Mouse (Mus musculus) mouse embryonic stem cell (cell line): ENCODE data around the gene Rab43.

Experiments
- in situ Hi-C, 2 experiments: fragments of 300-500 bp; cut with MboI; formaldehyde crosslinking; loops; 1 replicate in 1 of 2; 3 replicates in 1 of 2; pipeline ENCODE4 v1.14.3; 2019 to 2020; ENCODE audit warnings: low sequenced_read_pairs in 2 of 2, low pct_unique_long_range_greater_than_20kb in 1 of 2, mixed read lengths in 1 of 2; ENCODE audit not compliant: unreplicated experiment in 1 of 2

Rab43 gene

DNA sequence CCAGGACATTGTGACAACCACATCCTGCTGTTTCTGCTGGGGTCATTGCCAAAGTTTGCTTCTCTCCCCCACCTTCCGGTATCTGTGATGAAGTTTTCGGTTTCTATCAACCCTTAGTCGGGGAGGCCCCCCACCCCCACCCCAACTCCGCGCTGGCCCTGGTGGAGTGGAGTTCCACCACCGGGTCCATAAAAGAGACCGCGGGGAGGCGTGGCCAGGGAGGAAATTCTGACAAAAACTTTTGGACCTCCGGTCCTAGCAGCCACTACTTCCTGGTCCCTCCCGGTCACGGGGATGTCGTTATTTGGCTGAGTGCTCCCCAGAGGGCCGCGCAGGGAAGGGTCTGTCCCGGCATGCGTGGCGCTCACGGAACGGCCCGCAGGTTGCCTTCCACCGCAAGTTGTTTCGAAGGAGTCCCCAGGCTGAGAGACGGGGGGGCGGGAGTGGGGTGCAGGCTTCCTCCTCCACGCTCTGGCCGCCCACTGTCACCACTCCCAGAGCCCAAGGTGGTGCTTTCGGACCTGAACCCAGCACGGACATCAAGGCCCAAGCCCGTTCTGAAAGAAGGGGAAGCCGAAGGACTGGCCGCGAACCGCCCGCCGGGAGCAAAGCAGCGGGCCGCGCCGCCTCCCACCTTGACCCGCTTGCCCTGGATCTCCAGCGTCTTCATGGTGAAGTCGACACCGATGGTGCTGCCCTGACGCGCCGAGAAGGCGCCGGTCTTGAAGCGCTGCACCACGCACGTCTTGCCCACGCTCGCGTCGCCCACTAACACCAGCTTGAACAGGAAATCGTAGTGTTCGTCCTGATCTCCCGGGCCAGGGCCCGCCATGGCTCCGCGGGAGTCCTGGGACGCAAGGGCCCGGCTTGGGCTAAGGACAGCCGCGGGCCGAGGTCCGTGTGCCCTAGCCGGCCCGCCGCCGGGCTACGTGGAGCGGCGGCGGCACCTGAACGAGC, 973 bp downstream of the Rab43 start:
- in situ Hi-C loops: no loop called here

DNA sequence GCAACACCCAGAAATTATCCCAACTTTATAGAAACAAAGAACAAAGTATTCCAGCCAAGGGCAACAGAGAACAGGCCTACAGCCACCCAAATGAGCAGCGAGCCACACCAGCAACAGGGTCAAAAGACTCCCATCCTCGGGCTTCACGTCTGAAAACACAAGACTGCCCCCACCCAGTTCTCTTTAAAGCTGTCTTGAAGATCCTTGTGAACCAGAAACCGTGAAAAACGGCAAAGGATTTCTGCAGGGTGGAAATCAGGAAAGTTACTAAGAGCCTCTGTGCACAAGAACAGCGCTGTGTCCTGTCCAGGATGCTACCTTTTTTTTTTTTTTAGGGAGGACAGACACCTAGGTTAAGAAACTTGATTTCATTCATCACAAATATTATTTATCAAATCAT, 1.7 kb downstream of the Rab43 start:
- in situ Hi-C loops: no loop called here

DNA sequence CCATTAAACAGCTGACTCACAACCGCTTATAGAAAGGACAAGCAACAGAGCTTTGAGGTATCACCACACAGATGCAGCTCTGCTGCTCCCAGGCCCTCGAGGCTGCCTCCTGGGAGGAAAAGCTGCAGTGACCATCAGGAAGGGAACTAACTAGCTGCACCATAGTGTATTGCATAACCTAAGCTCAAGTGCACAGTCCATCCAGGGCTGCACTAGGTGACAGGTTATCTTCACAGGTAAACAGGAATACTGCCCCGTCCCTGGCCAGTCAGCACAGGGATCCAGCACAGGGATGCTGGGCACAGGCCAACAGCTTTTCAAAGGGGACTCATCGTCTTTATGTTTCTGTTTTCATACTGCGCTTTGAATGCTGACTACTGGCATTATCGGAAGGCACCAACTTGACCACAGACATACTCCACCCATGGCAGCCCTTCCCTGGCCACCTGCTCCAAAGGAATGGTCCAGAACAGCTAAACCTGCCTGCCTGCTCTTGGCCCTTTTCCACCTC, 2.3 kb downstream of the Rab43 start:
- in situ Hi-C loops: no loop called here

DNA sequence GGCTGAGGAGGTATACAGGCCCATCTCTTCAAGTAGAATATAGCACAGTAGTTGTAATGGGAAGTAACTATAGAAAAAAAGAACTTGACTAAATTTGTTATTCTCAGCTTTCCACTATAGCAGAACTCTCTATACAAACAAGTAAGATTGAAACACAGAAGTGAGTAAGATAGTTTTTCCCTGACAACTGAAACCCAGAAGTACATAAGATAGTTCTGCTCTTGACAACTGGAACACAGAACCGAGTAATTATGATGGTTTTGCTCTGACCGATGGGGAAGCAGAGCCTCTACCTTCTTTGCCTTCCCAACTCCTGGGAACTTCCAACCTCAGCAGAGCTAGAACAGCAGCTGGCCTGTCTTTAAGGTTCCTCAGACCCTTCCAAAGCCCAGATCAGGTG, 2.8 kb downstream of the Rab43 start:
- in situ Hi-C loops: no loop called here

DNA sequence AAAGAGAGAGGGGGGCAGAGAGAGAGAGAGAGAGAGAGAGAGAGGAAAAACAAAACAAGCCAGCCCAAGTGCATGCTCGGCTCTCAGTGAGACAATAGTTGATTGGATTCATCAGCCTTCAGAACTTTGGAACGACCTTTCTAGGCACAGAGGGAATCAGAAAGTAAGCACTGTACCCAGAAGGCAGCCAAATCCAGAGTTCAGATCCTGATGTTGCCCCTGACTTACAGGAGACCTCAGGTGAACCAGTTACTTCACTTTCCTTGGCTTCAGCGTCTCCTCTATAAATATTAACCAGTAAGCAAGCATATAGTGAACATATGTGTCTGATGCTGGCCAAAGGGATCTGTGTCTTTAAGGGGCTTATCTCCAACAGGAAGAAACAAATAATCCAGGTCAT, 3.4 kb downstream of the Rab43 start:
- in situ Hi-C loops: no loop called here

DNA sequence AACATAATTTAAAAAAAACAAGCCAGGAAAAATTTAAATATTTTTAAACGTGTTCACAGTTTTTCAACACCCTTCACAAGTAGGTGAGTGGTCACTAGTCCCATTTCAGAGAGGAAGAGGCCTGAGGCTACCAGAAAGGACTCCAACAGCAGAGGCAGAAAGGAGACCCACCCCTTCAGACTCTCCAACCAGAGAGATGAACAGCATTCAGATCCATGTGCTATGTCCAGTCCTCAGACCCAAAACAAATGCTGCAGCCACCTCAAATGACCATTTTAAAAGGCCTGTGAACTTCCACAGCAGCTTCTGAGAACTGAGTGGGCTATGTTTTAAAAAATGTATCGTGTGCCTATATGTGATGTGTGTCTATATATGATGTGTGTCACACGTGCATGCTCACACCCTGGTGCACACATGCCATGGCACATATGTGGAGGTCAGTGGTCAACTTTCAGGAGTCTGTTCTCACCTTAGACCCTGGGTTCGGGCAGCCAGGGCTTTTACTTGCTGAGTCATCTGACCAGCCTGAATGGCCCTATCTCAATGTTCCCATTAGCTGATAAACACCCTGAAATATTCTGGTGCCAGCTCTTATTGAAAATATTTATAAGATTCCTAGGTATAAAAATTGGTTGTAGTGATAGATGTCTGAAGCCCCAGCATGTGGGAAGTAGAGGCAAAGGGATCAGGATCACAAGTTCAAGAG, 4.1 kb downstream of the Rab43 start:
- in situ Hi-C loops: no loop called here

DNA sequence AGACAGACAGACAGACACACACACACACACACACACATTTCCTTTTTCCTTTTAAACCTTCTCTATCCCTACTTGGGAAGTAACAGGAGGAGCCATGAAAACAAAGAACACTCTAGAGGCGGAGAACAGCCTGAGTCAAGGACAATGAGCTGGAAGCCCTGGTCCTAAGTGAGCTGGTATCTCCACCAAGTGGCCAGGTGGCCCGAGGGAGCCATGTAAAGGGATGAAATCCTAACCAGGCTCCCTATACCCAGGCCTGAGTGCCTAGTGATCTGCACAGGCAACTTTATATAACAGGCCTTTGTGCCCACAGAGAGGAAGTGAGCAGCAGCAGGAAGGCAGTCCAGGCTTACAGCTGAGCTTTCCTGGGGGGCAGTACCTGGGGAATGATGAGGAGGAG, 5.1 kb downstream of the Rab43 start:
- in situ Hi-C loops: no loop called here

DNA sequence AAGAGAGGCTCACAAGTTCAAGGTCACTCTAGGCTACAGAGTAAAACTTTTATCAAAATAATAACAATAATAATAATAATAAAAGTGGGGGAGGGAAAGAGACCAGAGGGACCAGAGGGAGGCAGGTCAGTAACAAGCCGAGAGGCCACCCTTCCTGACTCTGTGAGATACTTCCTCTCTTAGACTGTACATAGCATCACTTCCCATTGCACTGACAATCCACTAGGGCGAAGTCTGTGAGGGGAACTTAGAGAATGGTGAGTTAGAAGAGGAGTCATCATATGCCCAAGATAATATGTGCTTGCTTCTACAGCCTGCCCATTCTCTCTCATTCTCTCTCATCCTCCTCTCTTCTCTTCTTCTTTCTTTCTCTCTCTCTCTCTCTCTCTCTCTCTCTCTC, 5.9 kb downstream of the Rab43 start:
- in situ Hi-C loops: no loop called here

DNA sequence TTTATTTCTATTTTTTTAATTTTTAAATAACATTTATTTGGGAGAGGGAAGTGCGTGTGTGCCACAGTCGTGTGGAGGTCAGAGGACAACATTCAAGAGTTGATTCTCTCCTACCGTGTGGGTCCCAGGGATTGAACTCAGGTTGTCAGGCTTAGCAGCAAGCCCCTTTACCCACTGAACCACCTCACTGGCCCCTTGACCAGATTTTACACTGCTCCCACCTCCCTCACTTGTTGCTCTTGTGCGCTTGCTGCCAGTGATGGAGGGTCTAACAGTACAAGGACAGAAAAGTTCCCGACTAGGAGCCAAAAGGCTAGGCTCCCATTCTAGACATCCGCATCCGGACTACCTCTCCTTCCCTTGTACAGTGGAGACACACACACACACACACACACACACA, 6.5 kb downstream of the Rab43 start:
- in situ Hi-C loops: no loop called here

DNA sequence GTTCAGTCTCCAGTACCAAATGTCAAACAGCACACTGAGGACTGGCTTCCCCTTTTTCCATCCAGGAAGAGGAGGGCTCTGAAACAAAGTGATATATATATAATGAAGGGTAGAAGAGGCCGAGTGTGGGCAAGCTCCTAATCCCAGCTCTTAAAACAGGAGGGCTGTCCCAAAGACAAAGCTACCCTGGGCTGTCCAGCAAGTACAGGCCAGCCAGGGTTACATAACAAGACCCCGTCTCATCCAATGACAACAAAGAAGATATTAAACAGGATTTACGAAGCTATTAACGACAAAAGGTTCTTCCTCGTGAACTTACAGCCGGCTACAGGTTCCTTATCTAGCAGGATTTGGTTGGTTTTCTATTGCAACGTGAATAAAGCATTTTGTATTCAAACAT, 7.1 kb downstream of the Rab43 start:
- in situ Hi-C loops: no loop called here

DNA sequence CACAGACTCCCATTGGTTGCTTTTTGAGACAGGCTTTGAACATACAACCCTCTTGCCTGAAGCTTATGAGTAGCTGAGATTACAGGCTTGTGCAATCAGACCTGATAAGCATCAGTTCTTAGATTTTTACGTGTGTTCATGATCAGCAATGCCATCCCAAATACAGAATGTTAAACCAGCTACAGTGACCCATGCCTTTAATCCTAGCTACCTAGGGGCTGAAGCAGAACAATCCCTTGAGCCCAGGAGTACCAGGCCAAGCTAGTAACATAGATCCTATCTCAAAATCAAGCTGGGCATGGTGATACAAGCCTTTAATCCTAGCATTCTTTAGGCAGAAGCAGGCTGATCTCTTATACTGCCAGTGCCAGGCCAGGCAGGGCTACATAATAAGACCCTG, 7.9 kb downstream of the Rab43 start:
- in situ Hi-C loops: no loop called here

DNA sequence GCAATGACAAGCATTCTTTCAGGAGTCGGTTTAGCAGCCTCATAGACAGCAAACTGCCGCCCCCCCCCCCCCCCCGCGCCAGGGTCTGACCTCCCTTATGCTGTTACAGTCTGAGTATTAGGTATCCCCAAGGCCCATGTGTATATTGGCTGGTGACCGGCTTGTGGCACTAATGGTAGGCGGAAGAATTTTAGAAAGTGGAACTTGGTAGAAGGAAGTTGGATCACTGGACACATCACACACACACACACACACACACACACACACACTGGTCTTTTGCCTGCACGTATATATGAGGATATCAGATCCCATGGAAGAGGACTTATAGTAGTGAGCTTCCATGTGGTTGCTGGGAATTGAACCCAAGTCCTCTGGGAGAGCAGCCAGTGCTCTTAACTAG, 9.5 kb downstream of the Rab43 start:
- in situ Hi-C loops: no loop called here

DNA sequence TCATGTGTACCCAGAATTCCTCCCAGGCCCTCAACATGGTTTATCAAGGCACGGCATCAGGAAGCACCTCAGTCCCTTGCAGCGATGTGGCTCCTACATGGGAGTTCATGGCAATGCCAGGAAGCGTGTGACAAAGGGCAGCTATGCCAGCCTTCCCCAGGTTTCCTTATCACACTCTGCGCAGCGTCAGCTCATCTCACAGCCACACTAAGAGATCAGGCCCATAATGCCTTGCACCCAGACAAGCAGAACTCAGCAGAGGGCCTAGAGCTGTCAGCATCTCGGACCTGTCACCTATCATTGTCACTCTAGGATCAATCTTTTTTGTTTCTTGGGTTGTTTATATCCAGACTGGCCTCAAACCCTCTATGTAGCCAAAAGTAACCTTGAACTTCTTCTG, 12.4 kb downstream of the Rab43 start:
- in situ Hi-C loops: no loop called here

DNA sequence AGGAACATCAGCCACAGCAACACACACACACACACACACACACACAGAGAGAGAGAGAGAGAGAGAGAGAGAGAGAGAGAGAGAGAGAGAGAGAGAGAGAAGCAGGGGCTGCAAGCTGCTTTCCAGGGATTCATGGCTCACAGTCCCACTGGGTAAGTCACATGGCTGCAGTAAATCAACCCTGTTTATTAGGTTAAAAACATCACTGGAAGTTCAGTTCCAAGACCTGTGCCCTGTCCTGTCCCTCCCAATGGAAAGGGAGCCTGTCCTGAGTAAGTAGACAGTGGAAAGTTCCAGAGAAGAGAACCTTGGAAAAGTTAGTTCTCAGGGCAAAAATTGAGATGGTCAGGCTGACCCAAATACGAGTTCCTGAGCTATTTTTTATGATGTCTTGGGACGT, 14.6 kb downstream of the Rab43 start:
- in situ Hi-C loops: no loop called here

DNA sequence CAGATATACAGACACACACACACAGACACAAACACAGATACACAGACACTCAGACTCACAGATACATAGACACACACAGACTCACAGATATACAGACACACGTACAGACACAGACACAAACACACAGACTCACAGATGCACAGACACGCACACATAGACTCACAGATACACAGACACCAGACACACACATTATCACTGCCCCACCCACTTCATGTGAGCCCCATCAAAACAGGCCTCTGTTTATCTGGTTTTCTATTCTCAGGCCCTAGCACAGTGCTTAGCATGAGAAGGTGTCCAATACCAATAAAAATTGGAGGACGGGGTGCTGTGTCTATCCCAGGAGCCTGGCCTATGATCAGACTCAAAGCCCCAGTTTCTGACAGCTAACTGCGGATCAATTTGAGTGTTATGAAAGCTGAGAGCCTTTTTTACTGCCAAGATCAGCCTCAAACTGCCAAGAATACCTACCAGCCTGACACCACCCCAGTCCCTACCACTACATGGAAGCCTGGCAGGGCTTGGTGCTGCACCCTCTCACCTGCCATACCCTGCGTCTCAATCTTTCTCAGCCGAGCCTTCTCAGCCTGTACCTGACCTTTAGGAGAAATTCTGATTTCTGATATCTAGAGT, 15.6 kb downstream of the Rab43 start:
- in situ Hi-C loops: no loop called here

DNA sequence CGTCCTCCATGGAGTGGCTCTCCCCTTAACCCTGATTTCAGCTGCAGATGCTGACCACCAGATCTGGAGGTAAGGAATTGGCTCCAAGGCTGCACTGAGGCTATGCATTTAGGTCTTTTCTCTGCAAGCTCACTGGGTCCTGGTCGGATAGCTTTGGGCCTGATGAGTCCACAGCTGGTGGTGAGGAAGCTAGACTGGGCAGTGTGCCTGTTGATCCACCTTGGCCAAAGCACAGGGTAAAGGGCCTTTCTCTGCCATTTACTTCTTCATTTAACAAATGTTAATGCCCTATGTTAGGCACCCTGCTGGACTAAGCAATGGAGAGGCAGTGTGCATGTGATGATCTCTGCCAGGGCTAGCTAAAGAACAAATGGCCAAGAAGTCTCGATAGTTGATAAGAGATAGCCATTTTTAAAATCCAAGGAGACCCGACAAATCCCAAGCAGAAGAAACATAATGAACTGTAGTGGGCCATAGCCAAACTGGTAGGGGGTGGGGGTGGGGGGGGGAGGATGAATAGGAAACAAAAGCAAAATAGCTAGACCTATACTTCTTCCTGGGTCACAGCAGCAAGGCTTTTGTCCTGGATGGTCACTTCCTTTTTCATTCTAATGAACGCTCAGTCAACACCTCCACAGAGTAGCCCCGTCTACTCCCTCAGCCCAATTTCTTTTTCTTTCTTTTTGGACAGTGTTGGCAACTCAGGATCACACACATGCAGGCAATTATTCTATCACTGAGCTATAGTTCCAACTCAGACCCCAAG, 16.4 kb downstream of the Rab43 start:
- in situ Hi-C loops: no loop called here

DNA sequence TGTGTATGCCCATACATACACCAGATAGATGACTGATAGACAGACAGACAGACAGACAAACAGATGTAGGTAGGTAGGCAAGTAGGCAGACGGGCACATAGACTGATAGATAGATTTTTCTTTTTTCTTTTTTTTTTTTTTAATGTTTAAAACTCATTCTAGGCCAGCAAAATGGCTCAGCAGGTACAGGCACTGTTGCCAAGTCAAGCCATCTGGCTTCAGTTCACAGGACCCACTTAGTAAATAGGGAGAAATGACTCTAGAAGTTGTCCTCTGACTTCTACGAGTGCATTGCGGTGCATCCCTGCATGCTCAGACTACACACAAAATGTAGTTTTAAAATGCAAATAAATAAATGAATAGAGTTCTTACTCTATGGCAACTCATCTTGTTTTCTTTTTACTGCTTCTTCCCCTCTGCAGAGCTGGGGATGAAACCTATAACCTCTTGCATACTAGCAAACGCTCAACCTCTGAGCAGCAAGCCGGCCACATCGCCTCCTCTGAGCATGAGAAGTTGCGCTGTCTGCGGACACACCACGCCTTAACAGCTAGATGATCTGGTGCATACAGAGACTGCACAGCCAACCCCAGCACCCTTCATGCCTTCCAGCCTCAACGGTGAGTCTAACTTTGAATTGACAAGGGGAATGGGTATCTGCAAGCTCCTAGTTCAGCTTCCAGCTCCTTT, 18.0 kb downstream of the Rab43 start:
- in situ Hi-C loops: no loop called here

DNA sequence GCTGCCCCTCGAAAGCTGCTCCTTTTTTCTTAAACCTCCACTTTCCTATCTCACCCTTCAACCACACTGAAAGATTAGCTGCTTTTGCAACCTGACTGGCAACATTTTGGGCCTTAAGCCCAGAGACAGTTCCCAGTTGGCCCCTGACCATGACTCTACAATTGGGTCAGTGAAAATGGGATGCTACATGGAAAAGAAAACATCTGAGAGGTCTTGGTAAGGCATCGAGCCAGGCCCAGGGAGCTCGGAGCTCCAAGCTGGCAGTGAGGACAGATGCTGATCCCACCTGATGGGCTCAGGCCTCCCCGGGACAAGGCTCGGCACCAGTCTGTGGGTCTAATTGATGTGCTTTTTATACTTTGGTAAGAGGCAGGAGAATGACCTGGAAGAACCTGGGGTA, 20.1 kb downstream of the Rab43 start:
- in situ Hi-C loops: no loop called here
